Comparison of ENCODE assay signal across 19 mouse cellular contexts in the genomic region with DNA sequence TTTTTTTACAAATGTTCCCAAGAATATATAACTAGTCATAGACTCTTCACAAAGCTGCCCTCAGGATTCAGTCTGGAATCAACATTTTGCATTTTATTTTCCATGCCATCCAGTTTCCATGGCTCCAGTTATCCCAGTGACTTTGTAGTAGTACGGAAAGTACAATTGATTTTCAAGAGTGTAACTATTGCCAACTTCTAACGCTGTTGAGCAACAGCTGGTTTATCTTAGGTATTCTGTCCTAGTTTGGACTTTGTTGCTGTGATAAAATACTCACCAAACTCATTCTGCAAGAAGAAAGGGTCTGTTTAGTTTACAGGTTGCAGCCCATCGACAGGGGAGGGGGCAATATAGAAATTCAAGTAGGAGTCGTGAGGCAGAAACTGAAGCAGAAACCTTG. TPM values are rescaled to one million over a fixed set of nuclear protein-coding genes. Genes with fewer than 3 reads are reported as not detected.
"Had no signal": no experiment of that assay in that cellular context is flagged by ENCODE, and none has a peak within 500 bp of the region (broad histone marks: within the 10 kb centered on the region; RNA-seq: fewer than 3 reads in every experiment).

No protein-coding gene starts in this region.

- H3K9ac ChIP-seq: neural tube, embryonic 13.5 days; neural tube, embryonic 15.5 days; stomach, embryonic 15.5 days had no signal

- H3K36me3 ChIP-seq: neural tube, embryonic 13.5 days; neural tube, embryonic 15.5 days; stomach, embryonic 15.5 days had no signal

- DNase-seq: retina, postnatal 1 day; right cerebral cortex, adult 18-20 months; right cerebral cortex, postnatal 14 days; right cerebral cortex, postnatal 25 days; right cerebral cortex, postnatal 4 days; spleen, adult 18-20 months; thymus, adult 18-20 months; thymus, adult 2 months; thymus, postnatal 14 days; thymus, postnatal 25 days; thymus, postnatal 36 days; thymus, postnatal 4 days had no signal

- H3K27ac ChIP-seq: neural tube, embryonic 13.5 days; neural tube, embryonic 15.5 days; stomach, embryonic 15.5 days; stomach, postnatal 0 days had no signal

- H3K4me3 ChIP-seq: neural tube, embryonic 13.5 days; neural tube, embryonic 15.5 days; stomach, embryonic 15.5 days had no signal

- H3K27me3 ChIP-seq: neural tube, embryonic 13.5 days; neural tube, embryonic 15.5 days; stomach, embryonic 15.5 days had no signal

- H3K4me1 ChIP-seq: neural tube, embryonic 13.5 days; neural tube, embryonic 15.5 days; stomach, embryonic 15.5 days had no signal

- H3K9me3 ChIP-seq: neural tube, embryonic 13.5 days; neural tube, embryonic 15.5 days; stomach, embryonic 15.5 days had no signal

- H3K4me2 ChIP-seq: neural tube, embryonic 13.5 days; neural tube, embryonic 15.5 days; stomach, embryonic 15.5 days had no signal

RNA-seq across cellular contexts. Expression of gene Hapln1, which starts 26.7 kb away (rescaled TPM):
- total RNA-seq: neutrophil, adult 5-6 weeks had no signal
- polyA plus RNA-seq: small intestine, adult 2 months; spleen, adult 2 months had no signal
